Mouse (Mus musculus): ENCODE measurements at regions not wholly inside any gene's neighbourhood (a gene's known extent, or its start where the extent isn't known, plus 50 kb on each side); places are given as distances from the start of the nearest gene placed in this dataset.

DNA sequence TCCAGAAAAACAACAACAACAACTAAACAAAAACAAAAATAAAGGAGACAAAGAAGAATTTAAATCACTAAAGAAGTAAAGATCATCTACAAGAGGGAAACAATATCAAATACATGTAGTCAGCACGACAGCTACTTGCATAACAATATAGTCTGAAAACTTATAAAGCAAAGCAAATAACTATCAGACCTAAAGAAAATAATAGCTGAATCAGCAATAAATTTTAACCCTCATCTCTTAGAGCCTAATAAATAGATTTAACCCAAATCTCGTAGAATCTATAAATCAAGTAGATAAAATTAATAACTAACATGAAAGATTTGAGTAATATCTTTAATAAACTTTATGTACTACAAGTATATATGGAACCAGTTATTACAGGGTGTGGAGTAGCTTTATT, 324.2 kb downstream of the Lmo4 start:
- TF ChIP-seq EP300 (IDR thresholded peaks at IDR 0.05; ENCODE audit: low read depth): no peak
- TF ChIP-seq CTCF (IDR thresholded peaks at IDR 0.05; ENCODE audit: low read depth): no peak

Data from liver, postnatal 0 days (tissue).